In the genomic region with DNA sequence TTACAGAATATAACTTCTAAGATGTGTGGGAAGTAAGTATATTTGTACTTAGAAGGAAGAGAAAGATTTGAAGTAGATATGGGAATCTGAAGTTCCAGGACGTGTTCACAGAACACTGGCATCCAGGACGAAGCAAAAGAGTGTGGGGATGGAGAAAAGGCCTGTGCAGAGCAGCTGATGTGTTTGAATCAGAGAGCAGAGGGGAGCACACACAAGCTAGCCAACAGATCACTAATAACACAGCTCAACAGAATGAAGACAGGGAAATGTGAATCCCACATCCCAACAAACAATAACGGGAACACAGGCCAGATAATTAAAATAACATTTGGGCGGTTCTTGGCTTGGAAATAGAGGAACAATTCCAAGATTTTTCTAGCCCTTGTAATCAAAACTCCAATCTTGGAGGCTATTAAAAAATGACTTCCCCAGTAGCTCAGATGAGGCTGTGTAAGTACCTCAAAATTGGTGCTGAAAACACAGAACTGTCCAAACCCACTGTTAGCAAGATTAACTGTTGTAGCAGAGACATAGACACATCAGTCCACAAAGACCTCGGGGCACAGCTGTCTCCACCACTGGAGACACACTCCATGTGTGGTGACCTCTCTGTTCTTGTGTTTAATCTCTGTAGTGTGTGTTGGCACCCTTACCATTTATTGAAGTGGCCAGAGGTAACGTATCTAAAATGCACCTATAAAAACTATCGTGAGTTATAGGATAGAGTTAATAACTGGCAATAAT, we compare ENCODE assay signal across 33 mouse cellular contexts.
DNase-seq lines count a peak whose midpoint lies in the region; ATAC-seq and TF ChIP-seq lines count a peak whose summit lies in the region.
"Had no signal": no experiment of that assay in that cellular context is flagged by ENCODE, and none has a peak within 500 bp of the region (broad histone marks: within the 10 kb centered on the region; RNA-seq: fewer than 3 reads in every experiment).

No protein-coding gene starts in this region.

- TF ChIP-seq CTCF in forebrain, postnatal 0 days (IDR thresholded peaks at IDR 0.05; ENCODE audit: low read depth), result no peak

- 60% methylated on average over 7 of the region's 7 CpGs for WGBS in forebrain, postnatal 0 days
- WGBS in forebrain, embryonic 14.5 days, result 75% methylated on average over 7 of the region's 7 CpGs
- WGBS in kidney, embryonic 16.5 days, result 66% methylated on average over 7 of the region's 7 CpGs
- 47% methylated on average over 7 of the region's 7 CpGs for WGBS in lung, embryonic 16.5 days

- no peak overlapping the region for H3K9ac ChIP-seq in forebrain, postnatal 0 days
- no peak overlapping the region for H3K9ac ChIP-seq in forebrain, embryonic 14.5 days (ENCODE audit: low read length)
- H3K9ac ChIP-seq in kidney, embryonic 16.5 days (replicated peaks; ENCODE audit: low read length), result no peak overlapping the region
- H3K9ac ChIP-seq in lung, embryonic 16.5 days (ENCODE audit: low read length), result no peak overlapping the region
- H3K9ac ChIP-seq: embryonic facial prominence, embryonic 12.5 days; forebrain, embryonic 15.5 days; heart, embryonic 13.5 days; hindbrain, embryonic 14.5 days; limb, embryonic 12.5 days; liver, embryonic 15.5 days; midbrain, embryonic 15.5 days; neural tube, embryonic 15.5 days had no signal

- H3K27me3 ChIP-seq in forebrain, postnatal 0 days (ENCODE audit: insufficient read depth, low read length), result no peaks in the 10 kb centered on the region
- no peaks in the 10 kb centered on the region for H3K27me3 ChIP-seq in forebrain, embryonic 14.5 days (replicated peaks; ENCODE audit: control insufficient read depth, insufficient read depth, low read length)
- no peaks in the 10 kb centered on the region for H3K27me3 ChIP-seq in kidney, embryonic 16.5 days (ENCODE audit: insufficient read depth, low read length)
- H3K27me3 ChIP-seq in lung, embryonic 16.5 days (ENCODE audit: control insufficient read depth, insufficient read depth, low read depth, low read length), result no peaks in the 10 kb centered on the region
- H3K27me3 ChIP-seq: CH12.LX; embryonic facial prominence, embryonic 12.5 days; forebrain, embryonic 15.5 days; heart, embryonic 13.5 days; limb, embryonic 12.5 days; liver, embryonic 15.5 days; midbrain, embryonic 15.5 days; neural tube, embryonic 15.5 days had no signal

- DNase-seq in forebrain, postnatal 0 days, result peak; percentile 21
- no peak for DNase-seq in forebrain, embryonic 14.5 days (ENCODE audit: low spot score)
- DNase-seq in kidney, adult 9 months, result peak; percentile 10
- DNase-seq in lung, postnatal 36 days, result no peak
- DNase-seq in thymus, adult 18-20 months, result no peak
- DNase-seq: adrenal gland, adult 8-10 months; cerebellum, adult 11 months; cerebellum, adult 9-10 months; cerebellum, postnatal 36 days; embryo, embryonic 11 days; gastrocnemius, postnatal 25 days; heart, adult 2 months; heart, postnatal 10 days; right cerebral cortex, postnatal 25 days; spleen, adult 18-20 months; thymus, adult 2 months; thymus, postnatal 36 days had no signal

- H3K4me2 ChIP-seq in forebrain, postnatal 0 days (ENCODE audit: low read depth), result no peak overlapping the region
- H3K4me2 ChIP-seq in forebrain, embryonic 14.5 days (ENCODE audit: low read length), result no peak overlapping the region
- H3K4me2 ChIP-seq in kidney, embryonic 16.5 days (replicated peaks; ENCODE audit: low read depth, low read length), result no peak overlapping the region
- no peak overlapping the region for H3K4me2 ChIP-seq in lung, embryonic 16.5 days (ENCODE audit: low read depth, low read length)
- H3K4me2 ChIP-seq: embryonic facial prominence, embryonic 12.5 days; forebrain, embryonic 15.5 days; heart, embryonic 13.5 days; hindbrain, embryonic 14.5 days; limb, embryonic 12.5 days; liver, embryonic 15.5 days; midbrain, embryonic 15.5 days; neural tube, embryonic 15.5 days had no signal

- H3K36me3 ChIP-seq in forebrain, postnatal 0 days (ENCODE audit: insufficient read depth), result no peaks in the 10 kb centered on the region
- no peaks in the 10 kb centered on the region for H3K36me3 ChIP-seq in forebrain, embryonic 14.5 days (ENCODE audit: control insufficient read depth, insufficient read depth, low read length)
- H3K36me3 ChIP-seq in kidney, embryonic 16.5 days (ENCODE audit: insufficient read depth, low read length), result no peaks in the 10 kb centered on the region
- H3K36me3 ChIP-seq in lung, embryonic 16.5 days (ENCODE audit: control insufficient read depth, insufficient read depth, low read length), result no peaks in the 10 kb centered on the region
- H3K36me3 ChIP-seq: embryonic facial prominence, embryonic 12.5 days; forebrain, embryonic 15.5 days; heart, embryonic 13.5 days; limb, embryonic 12.5 days; liver, embryonic 15.5 days; midbrain, embryonic 10.5 days; midbrain, embryonic 15.5 days; neural tube, embryonic 15.5 days had no signal

- H3K4me1 ChIP-seq in forebrain, postnatal 0 days (ENCODE audit: insufficient read depth), result no peaks in the 10 kb centered on the region
- H3K4me1 ChIP-seq in forebrain, embryonic 14.5 days (ENCODE audit: control insufficient read depth, insufficient read depth, low read length), result no peaks in the 10 kb centered on the region
- H3K4me1 ChIP-seq in kidney, embryonic 16.5 days (ENCODE audit: insufficient read depth, low read length), result peaks cover 9% of the 10 kb centered on the region; the same call in 1 of the 2 replicates
- H3K4me1 ChIP-seq in lung, embryonic 16.5 days (replicated peaks; ENCODE audit: control insufficient read depth, insufficient read depth, low read length), result no peaks in the 10 kb centered on the region; the same call in 1 of the 2 replicates
- peaks cover 14% of the 10 kb centered on the region for H3K4me1 ChIP-seq in brown adipose tissue, adult 24 weeks (ENCODE audit: control insufficient read depth, insufficient read depth, insufficient read length, low read length)
- H3K4me1 ChIP-seq: embryonic facial prominence, embryonic 12.5 days; forebrain, embryonic 15.5 days; limb, embryonic 12.5 days; liver, embryonic 15.5 days; midbrain, embryonic 10.5 days; midbrain, embryonic 15.5 days; neural tube, embryonic 15.5 days had no signal

- H3K4me3 ChIP-seq in forebrain, postnatal 0 days (ENCODE audit: low read depth, low read length), result no peak overlapping the region
- H3K4me3 ChIP-seq in forebrain, embryonic 14.5 days (ENCODE audit: low read depth, low read length), result no peak overlapping the region
- no peak overlapping the region for H3K4me3 ChIP-seq in kidney, embryonic 16.5 days (ENCODE audit: low read length)
- no peak overlapping the region for H3K4me3 ChIP-seq in lung, embryonic 16.5 days (ENCODE audit: low read length)
- no peak overlapping the region for H3K4me3 ChIP-seq in brown adipose tissue, adult 24 weeks (ENCODE audit: insufficient read depth, low read depth, low read length)
- H3K4me3 ChIP-seq: embryonic facial prominence, embryonic 12.5 days; forebrain, embryonic 15.5 days; heart, adult 2 months; heart, embryonic 13.5 days; layer of hippocampus, adult 2 months; left cerebral cortex, adult 2 months; limb, embryonic 12.5 days; liver, embryonic 15.5 days; midbrain, embryonic 10.5 days; midbrain, embryonic 15.5 days; neural tube, embryonic 15.5 days had no signal

- ATAC-seq in forebrain, postnatal 0 days, result no peak
- ATAC-seq in forebrain, embryonic 14.5 days, result no peak
- no peak for ATAC-seq in kidney, embryonic 16.5 days (ENCODE audit: low FRiP score, low TSS enrichment)
- peak; percentile 68 for ATAC-seq in lung, embryonic 16.5 days (ENCODE audit: low read depth)
- ATAC-seq: forebrain, embryonic 15.5 days; intestine, postnatal 0 days; midbrain, embryonic 15.5 days had no signal

- H3K9me3 ChIP-seq in forebrain, postnatal 0 days (ENCODE audit: low read length), result no peaks in the 10 kb centered on the region
- no peaks in the 10 kb centered on the region for H3K9me3 ChIP-seq in forebrain, embryonic 14.5 days (replicated peaks; ENCODE audit: control insufficient read depth, low read length)
- no peaks in the 10 kb centered on the region for H3K9me3 ChIP-seq in kidney, embryonic 16.5 days (ENCODE audit: low read length)
- H3K9me3 ChIP-seq in lung, embryonic 16.5 days (ENCODE audit: control insufficient read depth, low read length), result no peaks in the 10 kb centered on the region
- H3K9me3 ChIP-seq: embryonic facial prominence, embryonic 12.5 days; forebrain, embryonic 15.5 days; heart, embryonic 13.5 days; limb, embryonic 12.5 days; liver, embryonic 15.5 days; midbrain, embryonic 10.5 days; midbrain, embryonic 15.5 days; neural tube, embryonic 15.5 days had no signal

- H3K27ac ChIP-seq in forebrain, postnatal 0 days (ENCODE audit: low read depth, low read length), result no peak overlapping the region
- no peak overlapping the region for H3K27ac ChIP-seq in forebrain, embryonic 14.5 days (ENCODE audit: low read depth, low read length)
- no peak overlapping the region for H3K27ac ChIP-seq in kidney, embryonic 16.5 days (ENCODE audit: low read length)
- H3K27ac ChIP-seq in lung, embryonic 16.5 days (ENCODE audit: low read length), result peak overlapping the region; percentile 64
- H3K27ac ChIP-seq in brown adipose tissue, adult 24 weeks (replicated peaks; ENCODE audit: low read depth, low read length), result peak overlapping the region; percentile 61
- H3K27ac ChIP-seq: embryonic facial prominence, embryonic 12.5 days; forebrain, embryonic 15.5 days; heart, adult 2 months; heart, embryonic 13.5 days; hindbrain, embryonic 14.5 days; layer of hippocampus, adult 2 months; left cerebral cortex, adult 2 months; limb, embryonic 12.5 days; liver, embryonic 15.5 days; midbrain, embryonic 10.5 days; midbrain, embryonic 15.5 days; neural tube, embryonic 15.5 days had no signal

Comparison
In these comparisons a context has a peak if more than half of its experiments do, and no peak if none do; other contexts are left out.
1. DNase-seq: peak in forebrain, postnatal 0 days (single experiment) and kidney, adult 9 months (single experiment); none in forebrain, embryonic 14.5 days (single experiment), lung, postnatal 36 days (single experiment) and thymus, adult 18-20 months (0 of 2).
2. H3K27ac ChIP-seq: peak in lung, embryonic 16.5 days (single experiment) and brown adipose tissue, adult 24 weeks (single experiment); none in forebrain, postnatal 0 days (single experiment), forebrain, embryonic 14.5 days (single experiment) and kidney, embryonic 16.5 days (single experiment).